Mouse (Mus musculus) lung, postnatal 0 days (tissue): ENCODE data around the gene Lyz1.

Experiments
- CTCF ChIP-seq: IDR thresholded peaks from 2 replicates; pipeline ENCODE4 v1.5.1; 2016; ENCODE audit warnings: antibody characterized with exemption, mild to moderate bottlenecking
- EP300 ChIP-seq: IDR thresholded peaks from 2 replicates; pipeline ENCODE4 v1.6.1; 2016; ENCODE audit warnings: antibody characterized with exemption, mild to moderate bottlenecking, control low read depth

DNA sequence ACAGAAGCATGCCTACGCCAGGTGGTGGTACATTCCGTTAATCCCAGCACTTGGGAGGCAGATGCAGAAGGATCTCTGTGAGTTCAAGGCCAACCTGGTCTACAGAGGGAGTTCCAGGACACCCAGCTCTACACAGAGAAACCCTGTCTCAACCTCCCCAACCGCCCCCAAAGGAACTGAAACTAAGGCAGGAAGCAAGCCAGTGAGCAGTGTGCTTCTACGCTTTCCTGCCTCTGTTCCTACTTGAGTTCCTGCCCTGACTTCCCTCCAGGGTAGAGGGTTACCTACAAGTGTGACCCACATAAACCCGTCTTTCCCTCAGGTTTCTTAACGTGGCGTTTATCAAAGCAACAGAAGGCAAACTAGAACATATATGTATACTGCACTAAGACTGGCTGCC lies 31.1 kb upstream of the Lyz1 start:
- no peak for TF ChIP-seq CTCF
- TF ChIP-seq EP300: no peak
